Mouse (Mus musculus): Measurements from ENCODE around the gene Rpia. TPM values are rescaled to one million over a fixed set of nuclear protein-coding genes. Genes with fewer than 3 reads are reported as not detected.
A peak's percentile ranks its signal among the peaks of the same experiment; 100 is the strongest.

Rpia gene
- polyA plus RNA-seq, 2 experiments, result 4.7 to 36.7 TPM

DNA sequence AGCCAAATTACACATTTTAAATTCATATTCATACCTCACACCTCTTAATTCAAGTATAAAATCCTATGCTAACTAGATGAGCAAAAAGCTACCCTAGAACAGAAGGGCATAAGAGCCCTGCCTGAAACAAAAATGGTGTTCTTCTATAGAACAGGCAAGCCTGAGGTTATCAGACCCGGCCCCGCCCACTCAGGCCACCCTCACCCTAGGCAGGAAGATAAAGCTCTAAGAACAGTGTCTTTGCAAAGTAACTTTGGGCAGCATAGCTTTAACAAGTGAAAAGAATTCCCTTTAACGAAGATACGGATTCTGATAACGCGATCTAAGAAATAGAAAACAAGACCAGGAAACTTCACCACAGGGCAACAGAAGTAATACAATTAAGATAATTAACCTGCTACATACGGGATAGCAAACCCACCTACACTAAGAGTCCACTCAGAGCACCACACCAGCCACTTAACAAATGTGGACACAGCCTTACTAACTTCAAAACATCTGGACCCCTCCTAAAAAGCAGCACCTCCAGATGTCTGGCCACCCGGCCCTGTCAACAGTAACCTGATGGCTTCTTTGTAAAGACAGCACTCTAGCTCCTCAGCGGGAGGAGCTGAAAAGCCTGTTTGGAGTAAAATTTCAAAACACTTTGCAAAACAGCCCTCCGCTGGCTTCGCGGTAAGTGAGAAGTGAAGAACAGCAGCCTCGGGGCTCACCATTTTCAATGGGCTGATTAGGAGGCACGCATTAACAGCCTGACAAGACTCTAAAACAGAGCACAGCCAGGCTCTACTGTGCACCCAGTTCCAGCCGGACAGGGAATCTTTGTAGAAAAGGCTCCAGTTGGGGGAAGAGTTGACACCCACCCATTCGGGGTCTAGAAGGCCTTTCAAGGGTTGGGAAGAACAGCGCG is 925 bp downstream of the Rpia start:
- Histone ChIP-seq H3K9me3 (ENCODE audit: control insufficient read depth, low read length) (no peaks in the 10 kb centered on the region), H3K27me3 (ENCODE audit: control insufficient read depth, insufficient read depth, low read length) (no peaks in the 10 kb centered on the region), H3K9ac (replicated peaks) (peak overlapping the region; percentile 86), H3K4me2 (ENCODE audit: low read depth) (peak overlapping the region; percentile 82), H3K27ac (peak overlapping the region; percentile 86), H3K4me3 (ENCODE audit: insufficient read depth in 1 of 2, low read depth in 2 of 2, low read length in 2 of 2) (peak overlapping the region; percentile 71 to 74), H3K4me1 (replicated peaks; ENCODE audit: control insufficient read depth in 2 of 2, insufficient read depth in 2 of 2, low read length in 1 of 2) (peaks cover 40 to 52% of the 10 kb centered on the region in 2 experiments), H3K36me3 (replicated peaks; ENCODE audit: control insufficient read depth, insufficient read depth, low read depth) (peaks cover 6% of the 10 kb centered on the region)
- ATAC-seq (ENCODE audit: insufficient read depth) (peak; percentile 32), DNase-seq (ENCODE audit: low read depth in 3 of 3, low spot score in 3 of 3) (peak; percentile 69 to 72 (median 72))
- WGBS (ENCODE audit: insufficient replicate concordance), result 1% methylated on average over 18 of the region's 18 CpGs
- TF ChIP-seq CTCF (IDR thresholded peaks at IDR 0.05; ENCODE audit: low read depth), result no peak
- no peak for TF ChIP-seq EP300 (IDR thresholded peaks at IDR 0.05; ENCODE audit: low read depth)

DNA sequence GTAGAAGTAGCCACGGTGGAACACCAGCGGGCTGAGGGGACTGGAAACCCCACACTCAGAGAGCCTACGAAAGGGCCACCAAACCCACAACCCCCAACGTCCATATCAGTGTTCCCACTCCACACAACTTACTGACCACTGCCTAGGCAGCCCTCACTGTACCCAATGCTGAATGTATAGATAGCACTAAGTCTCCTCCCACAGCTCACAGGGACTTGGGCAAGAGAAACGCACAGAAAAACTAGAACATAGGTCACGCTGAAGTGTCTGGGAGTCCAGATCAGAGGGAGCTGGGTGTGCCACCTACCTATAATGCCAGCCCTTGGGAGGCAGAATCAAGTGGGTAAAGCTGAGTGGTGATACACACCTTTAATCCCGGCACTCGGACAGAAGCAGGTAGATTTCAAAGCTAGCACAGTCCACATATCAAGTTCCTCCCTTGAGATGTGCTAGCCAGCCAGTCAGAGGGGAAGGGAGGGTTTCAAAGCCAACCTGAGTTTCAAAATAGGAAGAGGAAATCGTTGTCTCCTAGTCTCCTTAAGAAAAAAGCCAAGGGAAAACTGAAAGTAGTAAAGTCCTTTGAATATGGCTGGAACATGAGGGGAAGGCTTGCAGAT is 1.9 kb downstream of the Rpia start:
- Histone ChIP-seq H3K4me3 (ENCODE audit: insufficient read depth in 1 of 2, low read depth in 2 of 2, low read length in 2 of 2) (peak overlapping the region; percentile 71 to 74), H3K4me1 (replicated peaks; ENCODE audit: control insufficient read depth in 2 of 2, insufficient read depth in 2 of 2, low read length in 1 of 2) (peaks cover 40 to 49% of the 10 kb centered on the region in 2 experiments), H3K9ac (replicated peaks) (peak overlapping the region; percentile 86), H3K4me2 (ENCODE audit: low read depth) (peak overlapping the region; percentile 82), H3K9me3 (ENCODE audit: control insufficient read depth, low read length) (no peaks in the 10 kb centered on the region), H3K36me3 (replicated peaks; ENCODE audit: control insufficient read depth, insufficient read depth, low read depth) (peaks cover 10% of the 10 kb centered on the region), H3K27me3 (ENCODE audit: control insufficient read depth, insufficient read depth, low read length) (no peaks in the 10 kb centered on the region), H3K27ac (peak overlapping the region; percentile 58)
- ATAC-seq (ENCODE audit: insufficient read depth) (peak; percentile 29), DNase-seq (ENCODE audit: low read depth in 3 of 3, low spot score in 3 of 3) (peak in 2 of 3 experiments; percentile 61 to 64)
- TF ChIP-seq EP300 (IDR thresholded peaks at IDR 0.05; ENCODE audit: low read depth) (peak; percentile 45; the same call in 1 of the 2 replicates), CTCF (IDR thresholded peaks at IDR 0.05; ENCODE audit: low read depth) (no peak)
- WGBS (ENCODE audit: insufficient replicate concordance), result 8% methylated on average over 9 of the region's 9 CpGs

DNA sequence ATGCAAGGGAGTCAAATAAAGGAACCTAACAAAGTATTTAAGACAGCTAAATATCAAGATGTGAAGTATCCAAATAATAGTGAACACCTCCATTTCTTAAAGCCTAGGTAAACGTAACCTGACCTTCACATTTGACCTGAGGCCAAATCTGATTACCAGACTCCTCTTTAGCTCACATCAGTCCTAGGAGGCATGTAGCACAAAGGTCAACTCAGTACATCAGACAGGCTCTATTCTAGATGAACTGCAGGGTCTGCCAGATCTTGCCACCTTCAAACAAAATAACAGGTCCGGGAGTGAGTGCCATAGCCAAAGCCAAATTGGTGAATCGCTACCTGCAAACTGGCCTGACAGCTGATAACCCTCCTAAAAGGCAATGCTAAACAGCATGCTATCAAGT is 2.9 kb downstream of the Rpia start:
- no peak for DNase-seq (ENCODE audit: low read depth in 3 of 3, low spot score in 3 of 3)
- Histone ChIP-seq H3K27me3 (ENCODE audit: control insufficient read depth, insufficient read depth, low read length) (no peaks in the 10 kb centered on the region), H3K9me3 (ENCODE audit: control insufficient read depth, low read length) (no peaks in the 10 kb centered on the region), H3K9ac (replicated peaks) (peak overlapping the region; percentile 86; the same call in 1 of the 2 replicates), H3K27ac (no peak overlapping the region), H3K4me2 (ENCODE audit: low read depth) (peak overlapping the region; percentile 82), H3K4me1 (replicated peaks; ENCODE audit: control insufficient read depth in 2 of 2, insufficient read depth in 2 of 2, low read length in 1 of 2) (peaks cover 40 to 45% of the 10 kb centered on the region in 2 experiments), H3K4me3 (ENCODE audit: insufficient read depth in 1 of 2, low read depth in 2 of 2, low read length in 2 of 2) (peak overlapping the region in 1 of 2 experiments; percentile 74; a peak in 2 of 4 replicates), H3K36me3 (replicated peaks; ENCODE audit: control insufficient read depth, insufficient read depth, low read depth) (peaks cover 16% of the 10 kb centered on the region)
- no peak for ATAC-seq (ENCODE audit: insufficient read depth)
- 71% methylated on average over 3 of the region's 3 CpGs for WGBS (ENCODE audit: insufficient replicate concordance)
- TF ChIP-seq EP300 (IDR thresholded peaks at IDR 0.05; ENCODE audit: low read depth), result no peak
- TF ChIP-seq CTCF (IDR thresholded peaks at IDR 0.05; ENCODE audit: low read depth), result no peak

DNA sequence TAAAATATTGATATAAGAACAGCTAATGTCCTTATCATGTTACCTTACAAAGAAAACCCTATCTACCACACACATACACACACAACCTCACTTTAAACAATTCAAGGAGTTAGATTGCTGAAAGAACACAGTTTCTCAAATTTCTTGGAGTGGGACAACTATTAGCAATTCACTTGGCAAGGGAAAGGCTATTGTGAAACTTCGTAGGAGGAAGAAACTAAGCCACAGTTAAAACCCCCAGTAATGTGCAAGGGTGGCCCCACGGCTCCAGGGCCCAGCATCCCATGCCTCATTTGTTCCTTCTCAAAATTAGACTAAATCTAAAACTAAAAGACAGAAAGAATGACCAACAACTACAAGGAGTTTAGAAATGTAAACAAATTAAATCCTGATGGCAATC is 4.5 kb downstream of the Rpia start:
- H3K4me3 ChIP-seq (ENCODE audit: insufficient read depth in 1 of 2, low read depth in 2 of 2, low read length in 2 of 2), result no peak overlapping the region
- no peak for DNase-seq (ENCODE audit: low read depth in 3 of 3, low spot score in 3 of 3)
- ATAC-seq (ENCODE audit: insufficient read depth), result no peak
- H3K9ac ChIP-seq (replicated peaks), result no peak overlapping the region
- 43% methylated on average over 2 of the region's 2 CpGs for WGBS (ENCODE audit: insufficient replicate concordance)
- no peaks in the 10 kb centered on the region for H3K9me3 ChIP-seq (ENCODE audit: control insufficient read depth, low read length)
- H3K4me2 ChIP-seq (ENCODE audit: low read depth), result peak overlapping the region; percentile 82
- H3K4me1 ChIP-seq (replicated peaks; ENCODE audit: control insufficient read depth in 2 of 2, insufficient read depth in 2 of 2, low read length in 1 of 2), result peaks cover 28 to 31% of the 10 kb centered on the region in 2 experiments
- TF ChIP-seq CTCF (IDR thresholded peaks at IDR 0.05; ENCODE audit: low read depth) (no peak), EP300 (IDR thresholded peaks at IDR 0.05; ENCODE audit: low read depth) (no peak)
- H3K36me3 ChIP-seq (replicated peaks; ENCODE audit: control insufficient read depth, insufficient read depth, low read depth), result peaks cover 27% of the 10 kb centered on the region
- H3K27me3 ChIP-seq (ENCODE audit: control insufficient read depth, insufficient read depth, low read length), result no peaks in the 10 kb centered on the region
- no peak overlapping the region for H3K27ac ChIP-seq

DNA sequence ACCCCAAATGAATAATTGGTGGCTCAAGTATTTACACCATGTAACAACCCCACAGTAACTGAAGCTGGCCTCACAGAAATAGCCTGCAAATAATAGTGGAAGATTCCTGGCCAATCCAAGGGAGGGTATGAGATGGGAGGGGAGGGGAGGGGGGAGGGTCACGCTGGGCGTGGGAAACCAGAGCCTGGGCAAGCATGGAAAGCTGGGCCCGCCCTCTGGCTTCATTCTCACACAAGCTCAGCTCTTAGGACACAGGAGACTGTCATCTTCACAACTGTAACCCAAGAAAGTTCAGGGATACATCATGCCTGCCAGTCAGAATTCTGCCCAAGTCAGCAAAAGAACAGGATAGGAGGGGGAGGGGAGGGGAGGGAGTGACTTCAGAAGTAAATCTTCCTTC is 6.2 kb downstream of the Rpia start:
- no peak for TF ChIP-seq EP300 (IDR thresholded peaks at IDR 0.05; ENCODE audit: low read depth)
- TF ChIP-seq CTCF (IDR thresholded peaks at IDR 0.05; ENCODE audit: low read depth), result no peak
- 61% methylated on average over 3 of the region's 3 CpGs for WGBS (ENCODE audit: insufficient replicate concordance)
- no peaks in the 10 kb centered on the region for H3K9me3 ChIP-seq (ENCODE audit: control insufficient read depth, low read length)
- no peaks in the 10 kb centered on the region for H3K27me3 ChIP-seq (ENCODE audit: control insufficient read depth, insufficient read depth, low read length)
- no peak overlapping the region for H3K4me3 ChIP-seq (ENCODE audit: insufficient read depth in 1 of 2, low read depth in 2 of 2, low read length in 2 of 2)
- H3K4me1 ChIP-seq (replicated peaks; ENCODE audit: control insufficient read depth in 2 of 2, insufficient read depth in 2 of 2, low read length in 1 of 2), result peaks cover 28 to 31% of the 10 kb centered on the region in 2 experiments
- ATAC-seq (ENCODE audit: insufficient read depth) (no peak), DNase-seq (ENCODE audit: low read depth in 3 of 3, low spot score in 3 of 3) (no peak)
- no peak overlapping the region for H3K4me2 ChIP-seq (ENCODE audit: low read depth)
- H3K27ac ChIP-seq, result no peak overlapping the region
- H3K36me3 ChIP-seq (replicated peaks; ENCODE audit: control insufficient read depth, insufficient read depth, low read depth), result peaks cover 33% of the 10 kb centered on the region
- H3K9ac ChIP-seq (replicated peaks), result no peak overlapping the region

Measured in liver, embryonic 14.5 days (tissue).